Comparison of ENCODE assay signal across 38 mouse cellular contexts in the genomic region with DNA sequence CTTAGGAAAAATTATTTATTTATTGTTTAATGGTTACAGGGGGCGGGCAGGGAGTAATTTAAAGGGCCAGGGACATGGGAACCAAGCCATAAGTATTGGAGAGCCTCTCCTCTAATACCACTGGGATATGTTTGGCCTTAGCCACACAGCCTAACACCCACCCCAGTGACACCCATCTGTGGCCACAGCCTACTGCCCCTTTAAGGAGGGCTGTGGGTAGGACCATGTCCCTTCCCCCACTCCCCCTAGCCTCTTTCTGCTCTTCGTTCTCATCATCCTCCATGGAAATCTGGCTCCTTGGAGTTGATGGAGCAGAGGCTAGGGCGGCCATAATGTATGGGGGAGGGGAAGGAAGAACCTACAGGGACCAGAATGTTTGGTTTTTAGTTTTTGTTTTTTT. TPM values are rescaled to one million over a fixed set of nuclear protein-coding genes. Genes with fewer than 3 reads are reported as not detected.
A peak's percentile ranks its signal among the peaks of the same experiment; 100 is the strongest.
DNase-seq lines count a peak whose midpoint lies in the region; ATAC-seq and TF ChIP-seq lines count a peak whose summit lies in the region.
"Had no signal": no experiment of that assay in that cellular context is flagged by ENCODE, and none has a peak within 500 bp of the region (broad histone marks: within the 10 kb centered on the region; RNA-seq: fewer than 3 reads in every experiment).

No protein-coding gene starts in this region.

- DNase-seq in forebrain, embryonic 14.5 days (ENCODE audit: low spot score), result no peak
- DNase-seq in A20 (ENCODE audit: low read depth, low spot score) (peak; percentile 24), ES-E14 (ENCODE audit: low read depth, low spot score) (no peak)
- DNase-seq in spleen, postnatal 36 days (ENCODE audit: low spot score in 2 of 2), result no peak
- no peak for DNase-seq in urinary bladder, postnatal 10 days (ENCODE audit: low spot score)
- DNase-seq: adrenal gland, postnatal 10 days; cerebellum, adult 8-10 months; cerebellum, postnatal 25 days; gastrocnemius, postnatal 25 days; heart, adult 18-20 months; kidney, adult 9 months; layer of hippocampus, adult 9-11 months; right cerebral cortex, adult 18-20 months; spleen, adult 18-20 months; thymus, postnatal 4 days had no signal

- H3K9me3 ChIP-seq in forebrain, embryonic 13.5 days (replicated peaks), result no peaks in the 10 kb centered on the region
- no peaks in the 10 kb centered on the region for H3K9me3 ChIP-seq in forebrain, embryonic 14.5 days (replicated peaks; ENCODE audit: control insufficient read depth, low read length)
- no peaks in the 10 kb centered on the region for H3K9me3 ChIP-seq in heart, embryonic 13.5 days
- no peaks in the 10 kb centered on the region for H3K9me3 ChIP-seq in heart, embryonic 11.5 days (replicated peaks; ENCODE audit: control insufficient read depth, low read length)
- no peaks in the 10 kb centered on the region for H3K9me3 ChIP-seq in ES-E14 (ENCODE audit: control insufficient read depth, insufficient read depth, low read depth, low read length)
- H3K9me3 ChIP-seq: embryonic facial prominence, embryonic 10.5 days; embryonic facial prominence, embryonic 15.5 days; G1E; heart, embryonic 12.5 days; hindbrain, embryonic 13.5 days; limb, embryonic 13.5 days; lung, embryonic 15.5 days; midbrain, embryonic 10.5 days; neural tube, embryonic 12.5 days had no signal

- H3K4me3 ChIP-seq in forebrain, embryonic 13.5 days, result no peak overlapping the region
- H3K4me3 ChIP-seq in forebrain, embryonic 14.5 days (ENCODE audit: low read depth, low read length), result no peak overlapping the region
- H3K4me3 ChIP-seq in heart, embryonic 13.5 days, result no peak overlapping the region
- no peak overlapping the region for H3K4me3 ChIP-seq in heart, embryonic 11.5 days (ENCODE audit: low read depth, low read length)
- no peak overlapping the region for H3K4me3 ChIP-seq in ES-E14 (ENCODE audit: insufficient read depth in 1 of 2, low read depth in 1 of 2, low read length in 2 of 2, poor library complexity in 1 of 2, severe bottlenecking in 1 of 2)
- H3K4me3 ChIP-seq: embryonic facial prominence, embryonic 10.5 days; embryonic facial prominence, embryonic 15.5 days; heart, embryonic 12.5 days; hindbrain, embryonic 13.5 days; limb, embryonic 13.5 days; lung, embryonic 15.5 days; midbrain, embryonic 10.5 days; neural tube, embryonic 12.5 days had no signal

- H3K27ac ChIP-seq in forebrain, embryonic 13.5 days, result 0 out of 2 replicates have a peak overlapping the region, but pooled peaks have one; percentile 63
- no peak overlapping the region for H3K27ac ChIP-seq in forebrain, embryonic 14.5 days (ENCODE audit: low read depth, low read length)
- no peak overlapping the region for H3K27ac ChIP-seq in heart, embryonic 13.5 days (replicated peaks)
- H3K27ac ChIP-seq in heart, embryonic 11.5 days (ENCODE audit: low read depth, low read length), result no peak overlapping the region
- H3K27ac ChIP-seq in ES-E14 (ENCODE audit: insufficient read depth, low read depth, low read length, poor library complexity, severe bottlenecking), result peak overlapping the region; percentile 65; the same call in 1 of the 2 replicates
- H3K27ac ChIP-seq: embryonic facial prominence, embryonic 10.5 days; embryonic facial prominence, embryonic 15.5 days; limb, embryonic 13.5 days; lung, embryonic 15.5 days; midbrain, embryonic 10.5 days; neural tube, embryonic 12.5 days had no signal

- H3K4me1 ChIP-seq in forebrain, embryonic 13.5 days, result no peaks in the 10 kb centered on the region
- H3K4me1 ChIP-seq in forebrain, embryonic 14.5 days (ENCODE audit: control insufficient read depth, insufficient read depth, low read length), result no peaks in the 10 kb centered on the region
- H3K4me1 ChIP-seq in heart, embryonic 13.5 days, result no peaks in the 10 kb centered on the region
- H3K4me1 ChIP-seq in heart, embryonic 11.5 days (ENCODE audit: control insufficient read depth, insufficient read depth, low read length), result no peaks in the 10 kb centered on the region
- peaks cover 6 to 25% of the 10 kb centered on the region in 2 experiments; a peak in 3 of 4 replicates for H3K4me1 ChIP-seq in ES-E14 (ENCODE audit: control insufficient read depth in 2 of 2, insufficient read depth in 2 of 2, low read length in 2 of 2, poor library complexity in 1 of 2)
- H3K4me1 ChIP-seq: heart, embryonic 12.5 days; lung, embryonic 15.5 days; neural tube, embryonic 12.5 days had no signal

- no peak overlapping the region for H3K9ac ChIP-seq in forebrain, embryonic 13.5 days
- no peak overlapping the region for H3K9ac ChIP-seq in forebrain, embryonic 14.5 days (ENCODE audit: low read length)
- no peak overlapping the region for H3K9ac ChIP-seq in heart, embryonic 13.5 days
- H3K9ac ChIP-seq in heart, embryonic 11.5 days (ENCODE audit: low read depth, low read length), result no peak overlapping the region
- peak overlapping the region; percentile 40; the same call in 1 of the 2 replicates for H3K9ac ChIP-seq in ES-E14 (ENCODE audit: insufficient read depth, low read depth, low read length, poor library complexity, severe bottlenecking)
- H3K9ac ChIP-seq: embryonic facial prominence, embryonic 15.5 days; heart, embryonic 12.5 days; hindbrain, embryonic 13.5 days; limb, embryonic 13.5 days; lung, embryonic 15.5 days; neural tube, embryonic 12.5 days had no signal

- in situ Hi-C loops in ES-E14 (cut with MboI; ENCODE audit: low sequenced_read_pairs in 2 of 2, unreplicated experiment in 2 of 2), result no loop called here

- 91% methylated on average over 3 of the region's 3 CpGs for WGBS in forebrain, embryonic 13.5 days
- WGBS in forebrain, embryonic 14.5 days, result 86% methylated on average over 3 of the region's 3 CpGs
- 75% methylated on average over 3 of the region's 3 CpGs for WGBS in heart, embryonic 13.5 days
- WGBS in heart, embryonic 11.5 days (ENCODE audit: insufficient replicate concordance), result 79% methylated on average over 3 of the region's 3 CpGs

- no peaks in the 10 kb centered on the region for H3K27me3 ChIP-seq in forebrain, embryonic 13.5 days
- H3K27me3 ChIP-seq in forebrain, embryonic 14.5 days (replicated peaks; ENCODE audit: control insufficient read depth, insufficient read depth, low read length), result no peaks in the 10 kb centered on the region
- H3K27me3 ChIP-seq in heart, embryonic 13.5 days (replicated peaks), result no peaks in the 10 kb centered on the region
- H3K27me3 ChIP-seq in heart, embryonic 11.5 days (ENCODE audit: control insufficient read depth, insufficient read depth, low read length), result no peaks in the 10 kb centered on the region
- H3K27me3 ChIP-seq: embryonic facial prominence, embryonic 15.5 days; heart, embryonic 12.5 days; hindbrain, embryonic 13.5 days; limb, embryonic 13.5 days; lung, embryonic 15.5 days; neural tube, embryonic 12.5 days had no signal

- ATAC-seq in forebrain, embryonic 13.5 days, result no peak
- ATAC-seq in forebrain, embryonic 14.5 days, result no peak
- 0 out of 2 replicates have a peak, but pooled peaks have one; percentile 21 for ATAC-seq in heart, embryonic 13.5 days (ENCODE audit: extremely low read depth, insufficient number of reproducible peaks, low FRiP score, low TSS enrichment)
- no peak for ATAC-seq in heart, embryonic 11.5 days (replicated peaks; ENCODE audit: insufficient number of reproducible peaks, low FRiP score, low TSS enrichment)
- ATAC-seq: intestine, embryonic 16.5 days; midbrain, embryonic 16.5 days had no signal

- H3K4me2 ChIP-seq in forebrain, embryonic 13.5 days, result no peak overlapping the region
- no peak overlapping the region for H3K4me2 ChIP-seq in forebrain, embryonic 14.5 days (ENCODE audit: low read length)
- no peak overlapping the region for H3K4me2 ChIP-seq in heart, embryonic 13.5 days
- H3K4me2 ChIP-seq in heart, embryonic 11.5 days, result no peak overlapping the region
- H3K4me2 ChIP-seq: embryonic facial prominence, embryonic 15.5 days; heart, embryonic 12.5 days; hindbrain, embryonic 13.5 days; limb, embryonic 13.5 days; liver, embryonic 11.5 days; lung, embryonic 15.5 days; neural tube, embryonic 12.5 days had no signal

- peaks cover 72% of the 10 kb centered on the region for H3K36me3 ChIP-seq in forebrain, embryonic 13.5 days (ENCODE audit: poor library complexity, severe bottlenecking)
- peaks cover 70% of the 10 kb centered on the region for H3K36me3 ChIP-seq in forebrain, embryonic 14.5 days (ENCODE audit: control insufficient read depth, insufficient read depth, low read length)
- peaks cover 68% of the 10 kb centered on the region for H3K36me3 ChIP-seq in heart, embryonic 13.5 days
- peaks cover 51% of the 10 kb centered on the region for H3K36me3 ChIP-seq in heart, embryonic 11.5 days (ENCODE audit: control insufficient read depth, insufficient read depth, low read length)
- peaks cover 36% of the 10 kb centered on the region for H3K36me3 ChIP-seq in ES-E14 (ENCODE audit: control insufficient read depth, insufficient read depth, low read length, poor library complexity, severe bottlenecking)

TF ChIP-seq in ES-E14, 5 proteins besides CTCF, POLR2A, EP300 and RAD21:
- TF ChIP-seq MAFK (IDR thresholded peaks at IDR 0.05; ENCODE audit: insufficient read depth, low read depth, low read length), result no peak

RNA-seq across cellular contexts. Expression of gene Rxfp4, which starts 5.9 kb away (rescaled TPM):
- polyA plus RNA-seq in forebrain, embryonic 13.5 days (2015; fragmentation: Nextera tagmentation; extraction: Ambion mirVana), result not detected in 2 replicates
- polyA plus RNA-seq in forebrain, embryonic 14.5 days (2014; fragmentation: Nextera tagmentation; extraction: Ambion mirVana), result not detected in 2 replicates
- not detected in 2 replicates for polyA plus RNA-seq in heart, embryonic 13.5 days (2015; fragmentation: Nextera tagmentation; extraction: Ambion mirVana)
- polyA plus RNA-seq in heart, embryonic 11.5 days (2014; fragmentation: Nextera tagmentation; extraction: Ambion mirVana), result not detected in 2 replicates
- not detected in 2 replicates for total RNA-seq in ES-E14 (2012; rRNA removed)
- total RNA-seq: adrenal gland, postnatal 10 days; G1E; gastrocnemius, postnatal 25 days; heart, adult 18-20 months; heart, postnatal 25 days; left cerebral cortex, adult 18-20 months; left cerebral cortex, postnatal 36 days; megakaryocyte progenitor cell, adult 5-6 weeks had no signal
- polyA plus RNA-seq: embryonic facial prominence, embryonic 10.5 days; embryonic facial prominence, embryonic 15.5 days; G1E; heart, embryonic 12.5 days; hindbrain, embryonic 13.5 days; intestine, embryonic 16.5 days; limb, embryonic 13.5 days; liver, embryonic 11.5 days; liver, embryonic 16.5 days; lung, embryonic 15.5 days; midbrain, embryonic 10.5 days; midbrain, embryonic 16.5 days; neural tube, embryonic 12.5 days; stomach, embryonic 14.5 days; testis, adult 2 months; thymus, postnatal 0 days had no signal

RNA-seq across cellular contexts. Expression of gene Khdc4, which starts 38.5 kb away (rescaled TPM):
- polyA plus RNA-seq in forebrain, embryonic 13.5 days (2015; fragmentation: Nextera tagmentation; extraction: Ambion mirVana), result 97.8 and 102 TPM in 2 replicates
- polyA plus RNA-seq in forebrain, embryonic 14.5 days (2014; fragmentation: Nextera tagmentation; extraction: Ambion mirVana), result 71.7 and 86.6 TPM in 2 replicates
- 54.8 and 61.4 TPM in 2 replicates for polyA plus RNA-seq in heart, embryonic 13.5 days (2015; fragmentation: Nextera tagmentation; extraction: Ambion mirVana)
- 68.2 and 69.8 TPM in 2 replicates for polyA plus RNA-seq in heart, embryonic 11.5 days (2014; fragmentation: Nextera tagmentation; extraction: Ambion mirVana)
- total RNA-seq in ES-E14 (2012; rRNA removed), result 85.5 and 112 TPM in 2 replicates

RNA-seq across cellular contexts. Expression of gene Arhgef2, which starts 41.3 kb away (rescaled TPM):
- 151 and 162 TPM in 2 replicates for polyA plus RNA-seq in forebrain, embryonic 13.5 days (2015; fragmentation: Nextera tagmentation; extraction: Ambion mirVana)
- 90.6 and 122 TPM in 2 replicates for polyA plus RNA-seq in forebrain, embryonic 14.5 days (2014; fragmentation: Nextera tagmentation; extraction: Ambion mirVana)
- 73.1 and 73.4 TPM in 2 replicates for polyA plus RNA-seq in heart, embryonic 13.5 days (2015; fragmentation: Nextera tagmentation; extraction: Ambion mirVana)
- 91.4 and 102 TPM in 2 replicates for polyA plus RNA-seq in heart, embryonic 11.5 days (2014; fragmentation: Nextera tagmentation; extraction: Ambion mirVana)
- 50.8 and 80.0 TPM in 2 replicates for total RNA-seq in ES-E14 (2012; rRNA removed)

Comparison
In these comparisons a context has a peak if more than half of its experiments do, and no peak if none do; other contexts are left out.
1. H3K27ac ChIP-seq: peak in forebrain, embryonic 13.5 days (single experiment) and ES-E14 (single experiment); none in forebrain, embryonic 14.5 days (single experiment), heart, embryonic 13.5 days (single experiment) and heart, embryonic 11.5 days (single experiment).